Mouse (Mus musculus): ENCODE results near the gene Ppfibp2. TPM values are rescaled to one million over a fixed set of nuclear protein-coding genes. Genes with fewer than 3 reads are reported as not detected.

The Ppfibp2 gene
- polyA plus RNA-seq, 1 experiment from 2014 or later: 19.2 TPM

GRCm38 (mm10) chr7:107746036-107746435, 151.0 kb downstream of the Ppfibp2 start:
- ATAC-seq (replicated peaks; ENCODE audit: insufficient number of reproducible peaks, low FRiP score, low TSS enrichment, low read depth) (no peak), DNase-seq (ENCODE audit: low spot score) (no peak)
- no peaks in the 10 kb centered on the region for H3K9me3 ChIP-seq (replicated peaks; ENCODE audit: control insufficient read depth, low read length)
- H3K4me1 ChIP-seq (ENCODE audit: control insufficient read depth, insufficient read depth, low read length): no peaks in the 10 kb centered on the region
- no peak overlapping the region for H3K4me3 ChIP-seq (ENCODE audit: low read depth, low read length)
- no peak overlapping the region for H3K9ac ChIP-seq (replicated peaks; ENCODE audit: low read length)
- no peaks in the 10 kb centered on the region for H3K27me3 ChIP-seq (ENCODE audit: control insufficient read depth, insufficient read depth, low read length)
- no peak overlapping the region for H3K4me2 ChIP-seq (ENCODE audit: low read depth, low read length)
- no peak overlapping the region for H3K27ac ChIP-seq (replicated peaks; ENCODE audit: low read depth, low read length)
- 90% methylated on average over 8 of the region's 8 CpGs for WGBS
- H3K36me3 ChIP-seq (replicated peaks; ENCODE audit: control insufficient read depth, insufficient read depth, low read depth, low read length): no peaks in the 10 kb centered on the region

GRCm38 (mm10) chr7:107747476-107747875, 152.5 kb downstream of the Ppfibp2 start:
- Histone ChIP-seq H3K9ac (replicated peaks; ENCODE audit: low read length) (no peak overlapping the region), H3K9me3 (replicated peaks; ENCODE audit: control insufficient read depth, low read length) (no peaks in the 10 kb centered on the region), H3K36me3 (replicated peaks; ENCODE audit: control insufficient read depth, insufficient read depth, low read depth, low read length) (no peaks in the 10 kb centered on the region), H3K4me1 (ENCODE audit: control insufficient read depth, insufficient read depth, low read length) (no peaks in the 10 kb centered on the region), H3K27ac (replicated peaks; ENCODE audit: low read depth, low read length) (no peak overlapping the region), H3K4me2 (ENCODE audit: low read depth, low read length) (no peak overlapping the region), H3K27me3 (ENCODE audit: control insufficient read depth, insufficient read depth, low read length) (no peaks in the 10 kb centered on the region), H3K4me3 (ENCODE audit: low read depth, low read length) (no peak overlapping the region)
- ATAC-seq (replicated peaks; ENCODE audit: insufficient number of reproducible peaks, low FRiP score, low TSS enrichment, low read depth) (no peak), DNase-seq (ENCODE audit: low spot score) (no peak)
- 91% methylated on average over 9 of the region's 9 CpGs for WGBS

GRCm38 (mm10) chr7:107747954-107748353, 152.9 kb downstream of the Ppfibp2 start:
- no peak overlapping the region for H3K27ac ChIP-seq (replicated peaks; ENCODE audit: low read depth, low read length)
- ATAC-seq (replicated peaks; ENCODE audit: insufficient number of reproducible peaks, low FRiP score, low TSS enrichment, low read depth): no peak
- WGBS: 15% methylated on average over 2 of the region's 2 CpGs

GRCm38 (mm10) chr7:107749270-107749669, 154.3 kb downstream of the Ppfibp2 start:
- Histone ChIP-seq H3K27ac (replicated peaks; ENCODE audit: low read depth, low read length) (no peak overlapping the region), H3K4me1 (ENCODE audit: control insufficient read depth, insufficient read depth, low read length) (no peaks in the 10 kb centered on the region), H3K27me3 (ENCODE audit: control insufficient read depth, insufficient read depth, low read length) (no peaks in the 10 kb centered on the region), H3K4me2 (ENCODE audit: low read depth, low read length) (no peak overlapping the region), H3K9me3 (replicated peaks; ENCODE audit: control insufficient read depth, low read length) (no peaks in the 10 kb centered on the region), H3K9ac (replicated peaks; ENCODE audit: low read length) (no peak overlapping the region), H3K36me3 (replicated peaks; ENCODE audit: control insufficient read depth, insufficient read depth, low read depth, low read length) (no peaks in the 10 kb centered on the region), H3K4me3 (ENCODE audit: low read depth, low read length) (no peak overlapping the region)
- 4% methylated on average over 3 of the region's 3 CpGs for WGBS
- ATAC-seq (replicated peaks; ENCODE audit: insufficient number of reproducible peaks, low FRiP score, low TSS enrichment, low read depth): no peak
- DNase-seq (ENCODE audit: low spot score): peak; percentile 85

More at GRCm38 (mm10) chr7:107747954-107748353, 152.9 kb downstream of the Ppfibp2 start:
- peak; percentile 81 for DNase-seq (ENCODE audit: low spot score)
- Histone ChIP-seq H3K4me1 (ENCODE audit: control insufficient read depth, insufficient read depth, low read length) (no peaks in the 10 kb centered on the region), H3K4me3 (ENCODE audit: low read depth, low read length) (no peak overlapping the region), H3K36me3 (replicated peaks; ENCODE audit: control insufficient read depth, insufficient read depth, low read depth, low read length) (no peaks in the 10 kb centered on the region), H3K9me3 (replicated peaks; ENCODE audit: control insufficient read depth, low read length) (no peaks in the 10 kb centered on the region), H3K4me2 (ENCODE audit: low read depth, low read length) (no peak overlapping the region), H3K27me3 (ENCODE audit: control insufficient read depth, insufficient read depth, low read length) (no peaks in the 10 kb centered on the region), H3K9ac (replicated peaks; ENCODE audit: low read length) (no peak overlapping the region)

GRCm38 (mm10) chr7:107749721-107750120, 154.7 kb downstream of the Ppfibp2 start:
- Histone ChIP-seq H3K9ac (replicated peaks; ENCODE audit: low read length) (no peak overlapping the region), H3K4me2 (ENCODE audit: low read depth, low read length) (no peak overlapping the region), H3K4me1 (ENCODE audit: control insufficient read depth, insufficient read depth, low read length) (no peaks in the 10 kb centered on the region), H3K27ac (replicated peaks; ENCODE audit: low read depth, low read length) (no peak overlapping the region), H3K36me3 (replicated peaks; ENCODE audit: control insufficient read depth, insufficient read depth, low read depth, low read length) (no peaks in the 10 kb centered on the region), H3K4me3 (ENCODE audit: low read depth, low read length) (no peak overlapping the region), H3K9me3 (replicated peaks; ENCODE audit: control insufficient read depth, low read length) (no peaks in the 10 kb centered on the region), H3K27me3 (ENCODE audit: control insufficient read depth, insufficient read depth, low read length) (no peaks in the 10 kb centered on the region)
- DNase-seq (ENCODE audit: low spot score): no peak
- no peak for ATAC-seq (replicated peaks; ENCODE audit: insufficient number of reproducible peaks, low FRiP score, low TSS enrichment, low read depth)
- 92% methylated on average over 4 of the region's 4 CpGs for WGBS

GRCm38 (mm10) chr7:107752031-107752520, 157.1 kb downstream of the Ppfibp2 start:
- no peak overlapping the region for H3K9ac ChIP-seq (replicated peaks; ENCODE audit: low read length)
- H3K4me1 ChIP-seq (ENCODE audit: control insufficient read depth, insufficient read depth, low read length): no peaks in the 10 kb centered on the region
- ATAC-seq (replicated peaks; ENCODE audit: insufficient number of reproducible peaks, low FRiP score, low TSS enrichment, low read depth) (no peak), DNase-seq (ENCODE audit: low spot score) (no peak)
- H3K36me3 ChIP-seq (replicated peaks; ENCODE audit: control insufficient read depth, insufficient read depth, low read depth, low read length): no peaks in the 10 kb centered on the region
- H3K4me3 ChIP-seq (ENCODE audit: low read depth, low read length): no peak overlapping the region
- no peak overlapping the region for H3K4me2 ChIP-seq (ENCODE audit: low read depth, low read length)
- H3K27me3 ChIP-seq (ENCODE audit: control insufficient read depth, insufficient read depth, low read length): no peaks in the 10 kb centered on the region
- no peak overlapping the region for H3K27ac ChIP-seq (replicated peaks; ENCODE audit: low read depth, low read length)
- no peaks in the 10 kb centered on the region for H3K9me3 ChIP-seq (replicated peaks; ENCODE audit: control insufficient read depth, low read length)
- WGBS: 70% methylated on average over 10 of the region's 10 CpGs

GRCm38 (mm10) chr7:107755905-107756304, 160.9 kb downstream of the Ppfibp2 start:
- H3K4me2 ChIP-seq (ENCODE audit: low read depth, low read length): no peak overlapping the region
- H3K36me3 ChIP-seq (replicated peaks; ENCODE audit: control insufficient read depth, insufficient read depth, low read depth, low read length): no peaks in the 10 kb centered on the region
- no peaks in the 10 kb centered on the region for H3K9me3 ChIP-seq (replicated peaks; ENCODE audit: control insufficient read depth, low read length)
- no peak overlapping the region for H3K4me3 ChIP-seq (ENCODE audit: low read depth, low read length)
- H3K9ac ChIP-seq (replicated peaks; ENCODE audit: low read length): no peak overlapping the region
- DNase-seq (ENCODE audit: low spot score): no peak
- 80% methylated on average over 3 of the region's 3 CpGs for WGBS
- H3K27me3 ChIP-seq (ENCODE audit: control insufficient read depth, insufficient read depth, low read length): no peaks in the 10 kb centered on the region
- no peak for ATAC-seq (replicated peaks; ENCODE audit: insufficient number of reproducible peaks, low FRiP score, low TSS enrichment, low read depth)
- no peaks in the 10 kb centered on the region for H3K4me1 ChIP-seq (ENCODE audit: control insufficient read depth, insufficient read depth, low read length)
- no peak overlapping the region for H3K27ac ChIP-seq (replicated peaks; ENCODE audit: low read depth, low read length)

GRCm38 (mm10) chr7:107756748-107757147, 161.7 kb downstream of the Ppfibp2 start:
- no peak for DNase-seq (ENCODE audit: low spot score)
- Histone ChIP-seq H3K27ac (replicated peaks; ENCODE audit: low read depth, low read length) (no peak overlapping the region), H3K9ac (replicated peaks; ENCODE audit: low read length) (no peak overlapping the region), H3K4me2 (ENCODE audit: low read depth, low read length) (no peak overlapping the region), H3K4me3 (ENCODE audit: low read depth, low read length) (no peak overlapping the region), H3K27me3 (ENCODE audit: control insufficient read depth, insufficient read depth, low read length) (no peaks in the 10 kb centered on the region), H3K36me3 (replicated peaks; ENCODE audit: control insufficient read depth, insufficient read depth, low read depth, low read length) (no peaks in the 10 kb centered on the region), H3K9me3 (replicated peaks; ENCODE audit: control insufficient read depth, low read length) (no peaks in the 10 kb centered on the region), H3K4me1 (ENCODE audit: control insufficient read depth, insufficient read depth, low read length) (no peaks in the 10 kb centered on the region)
- no peak for ATAC-seq (replicated peaks; ENCODE audit: insufficient number of reproducible peaks, low FRiP score, low TSS enrichment, low read depth)
- WGBS: 86% methylated on average over 2 of the region's 2 CpGs
